In genomic region chr4:89012681-89013353, GRCm38 (mm10) we compare ENCODE assay signal across 19 mouse cellular contexts.
DNase-seq lines count a peak whose midpoint lies in the region; ATAC-seq and TF ChIP-seq lines count a peak whose summit lies in the region.
"Had no signal": no experiment of that assay in that cellular context is flagged by ENCODE, and none has a peak within 500 bp of the region (broad histone marks: within the 10 kb centered on the region; RNA-seq: fewer than 3 reads in every experiment).

No protein-coding gene starts in this region.

- no peaks in the 10 kb centered on the region for H3K9me3 ChIP-seq in limb, embryonic 14.5 days (ENCODE audit: control insufficient read depth, low read length)
- H3K9me3 ChIP-seq in limb, embryonic 10.5 days (replicated peaks), result no peaks in the 10 kb centered on the region
- H3K9me3 ChIP-seq: embryonic facial prominence, embryonic 12.5 days; forebrain, embryonic 12.5 days; hindbrain, embryonic 10.5 days; lung, embryonic 15.5 days; midbrain, embryonic 12.5 days had no signal

- intact Hi-C loops in gastrocnemius, adult 2 months (cut with DNase I), result no loop called here

- TF ChIP-seq POLR2A in limb, embryonic 14.5 days (IDR thresholded peaks at IDR 0.05; ENCODE audit: borderline replicate concordance, extremely low read depth, insufficient read depth, insufficient read length), result no peak

- no peak for TF ChIP-seq CTCF in layer of hippocampus, adult 2 months (conservative IDR thresholded peaks at IDR 0.05)
- TF ChIP-seq CTCF in gastrocnemius, adult 2 months (IDR thresholded peaks at IDR 0.05), result no peak

- no peak overlapping the region for H3K4me2 ChIP-seq in limb, embryonic 14.5 days (replicated peaks; ENCODE audit: low read depth, low read length, severe bottlenecking)
- H3K4me2 ChIP-seq: embryonic facial prominence, embryonic 12.5 days; forebrain, embryonic 12.5 days; lung, embryonic 15.5 days; midbrain, embryonic 12.5 days had no signal

- peak; percentile 7 for DNase-seq in embryo, embryonic 10.5 days (ENCODE audit: low spot score)
- DNase-seq in embryo, embryonic 11 days, result no peak
- peak; percentile 26 for DNase-seq in limb, embryonic 14.5 days (ENCODE audit: low spot score)
- DNase-seq in limb, embryonic 10.5 days (ENCODE audit: low spot score), result no peak
- peak; percentile 87 for DNase-seq in Muller cell, postnatal 12 days (ENCODE audit: inconsistent ontology term)
- peak; percentile 12 to 15 for DNase-seq in layer of hippocampus, adult 2 months (ENCODE audit: low spot score in 2 of 2)
- no peak for DNase-seq in cerebellum, adult 11 months
- DNase-seq in gastrocnemius, adult 2 months, result no peak
- DNase-seq: cerebellum, adult 9-10 months; kidney, postnatal 36 days; left cerebral cortex, postnatal 4 days; right cerebral cortex, postnatal 14 days had no signal

- no peaks in the 10 kb centered on the region for H3K36me3 ChIP-seq in limb, embryonic 14.5 days (ENCODE audit: control insufficient read depth, insufficient read depth, low read length)
- no peaks in the 10 kb centered on the region for H3K36me3 ChIP-seq in limb, embryonic 10.5 days
- H3K36me3 ChIP-seq: embryonic facial prominence, embryonic 12.5 days; forebrain, embryonic 12.5 days; G1E; hindbrain, embryonic 10.5 days; lung, embryonic 15.5 days; midbrain, embryonic 12.5 days had no signal

- H3K27ac ChIP-seq in limb, embryonic 14.5 days (replicated peaks; ENCODE audit: low read depth, low read length), result no peak overlapping the region
- H3K27ac ChIP-seq in limb, embryonic 10.5 days, result no peak overlapping the region
- H3K27ac ChIP-seq in layer of hippocampus, adult 2 months, result no peak overlapping the region
- H3K27ac ChIP-seq in gastrocnemius, adult 2 months, result no peak overlapping the region
- H3K27ac ChIP-seq: embryonic facial prominence, embryonic 12.5 days; forebrain, embryonic 12.5 days; hindbrain, embryonic 10.5 days; lung, embryonic 15.5 days; midbrain, embryonic 12.5 days had no signal

- WGBS in limb, embryonic 14.5 days, result 36% methylated on average over 2 of the region's 2 CpGs
- WGBS in limb, embryonic 10.5 days, result 63% methylated on average over 2 of the region's 2 CpGs

- no peaks in the 10 kb centered on the region for H3K4me1 ChIP-seq in limb, embryonic 14.5 days (ENCODE audit: control insufficient read depth, insufficient read depth, low read length)
- H3K4me1 ChIP-seq in limb, embryonic 10.5 days, result no peaks in the 10 kb centered on the region
- H3K4me1 ChIP-seq: embryonic facial prominence, embryonic 12.5 days; forebrain, embryonic 12.5 days; hindbrain, embryonic 10.5 days; lung, embryonic 15.5 days; midbrain, embryonic 12.5 days had no signal

- H3K9ac ChIP-seq in limb, embryonic 14.5 days (ENCODE audit: low read depth, low read length, severe bottlenecking), result no peak overlapping the region
- H3K9ac ChIP-seq: embryonic facial prominence, embryonic 12.5 days; forebrain, embryonic 12.5 days; lung, embryonic 15.5 days; midbrain, embryonic 12.5 days had no signal

- ATAC-seq in limb, embryonic 14.5 days (ENCODE audit: low FRiP score, low read depth), result no peak
- ATAC-seq: intestine, embryonic 16.5 days had no signal

- H3K4me3 ChIP-seq in limb, embryonic 14.5 days (replicated peaks; ENCODE audit: low read length), result no peak overlapping the region
- H3K4me3 ChIP-seq in limb, embryonic 10.5 days, result no peak overlapping the region
- H3K4me3 ChIP-seq in layer of hippocampus, adult 2 months, result no peak overlapping the region
- H3K4me3 ChIP-seq in gastrocnemius, adult 2 months, result no peak overlapping the region
- H3K4me3 ChIP-seq: embryonic facial prominence, embryonic 12.5 days; forebrain, embryonic 12.5 days; hindbrain, embryonic 10.5 days; lung, embryonic 15.5 days; midbrain, embryonic 12.5 days had no signal

- no peaks in the 10 kb centered on the region for H3K27me3 ChIP-seq in limb, embryonic 14.5 days (ENCODE audit: control insufficient read depth, insufficient read depth, low read length)
- H3K27me3 ChIP-seq in limb, embryonic 10.5 days (ENCODE audit: low read depth, poor library complexity, severe bottlenecking), result no peaks in the 10 kb centered on the region
- H3K27me3 ChIP-seq: embryonic facial prominence, embryonic 12.5 days; forebrain, embryonic 12.5 days; lung, embryonic 15.5 days; midbrain, embryonic 12.5 days had no signal

Comparison
In these comparisons a context has a peak if more than half of its experiments do, and no peak if none do; other contexts are left out.
1. DNase-seq: peak in embryo, embryonic 10.5 days (single experiment), limb, embryonic 14.5 days (single experiment), Muller cell, postnatal 12 days (single experiment) and layer of hippocampus, adult 2 months (2 of 2); none in embryo, embryonic 11 days (single experiment), limb, embryonic 10.5 days (single experiment), cerebellum, adult 11 months (single experiment) and gastrocnemius, adult 2 months (single experiment).